Mouse (Mus musculus) urinary bladder, postnatal 25 days (tissue): ENCODE data around the gene Abca1.

Experiments
- DNase-seq: peaks from one replicate; pipeline ENCODE4 v3.0.0; 2022; ENCODE audit warnings: low spot score

The Abca1 gene

GRCm38 (mm10) chr4:53121084-53121483, 38.6 kb downstream of the Abca1 start:
- DNase-seq: no peak

- no peak for DNase-seq
These were observed 39.5 kb downstream of the Abca1 start for GRCm38 (mm10) chr4:53120038-53120685.

GRCm38 (mm10) chr4:53118643-53119042, 41.1 kb downstream of the Abca1 start:
- DNase-seq: no peak

- DNase-seq: no peak
These were observed 42.1 kb downstream of the Abca1 start for GRCm38 (mm10) chr4:53117610-53118009.

- DNase-seq: no peak
These were observed 42.6 kb downstream of the Abca1 start for GRCm38 (mm10) chr4:53117076-53117475.

- no peak for DNase-seq
These were observed 43.8 kb downstream of the Abca1 start for GRCm38 (mm10) chr4:53115866-53116265.

- no peak for DNase-seq
These were observed 44.3 kb downstream of the Abca1 start for GRCm38 (mm10) chr4:53115410-53115809.

GRCm38 (mm10) chr4:53111919-53112355, 47.8 kb downstream of the Abca1 start:
- DNase-seq: no peak

- DNase-seq: no peak
These were observed 49.3 kb downstream of the Abca1 start for GRCm38 (mm10) chr4:53110356-53110755.

- no peak for DNase-seq
These were observed 50.2 kb downstream of the Abca1 start for GRCm38 (mm10) chr4:53109381-53109928.

- DNase-seq: no peak
These were observed 51.5 kb downstream of the Abca1 start for GRCm38 (mm10) chr4:53108194-53108593.

- no peak for DNase-seq
These were observed 53.0 kb downstream of the Abca1 start for GRCm38 (mm10) chr4:53106732-53107131.

GRCm38 (mm10) chr4:53106071-53106470, 53.6 kb downstream of the Abca1 start:
- no peak for DNase-seq

- no peak for DNase-seq
These were observed 55.1 kb downstream of the Abca1 start for GRCm38 (mm10) chr4:53104634-53105033.

GRCm38 (mm10) chr4:53102529-53102928, 57.2 kb downstream of the Abca1 start:
- DNase-seq: no peak

GRCm38 (mm10) chr4:53101306-53101705, 58.4 kb downstream of the Abca1 start:
- DNase-seq: no peak

GRCm38 (mm10) chr4:53100492-53100891, 59.2 kb downstream of the Abca1 start:
- DNase-seq: no peak

- DNase-seq: no peak
These were observed 64.8 kb downstream of the Abca1 start for GRCm38 (mm10) chr4:53094850-53095249.

GRCm38 (mm10) chr4:53094331-53094730, 65.4 kb downstream of the Abca1 start:
- DNase-seq: no peak

- no peak for DNase-seq
These were observed 66.1 kb downstream of the Abca1 start for GRCm38 (mm10) chr4:53093615-53094014.

GRCm38 (mm10) chr4:53089641-53090040, 70.1 kb downstream of the Abca1 start:
- DNase-seq: no peak

GRCm38 (mm10) chr4:53088999-53089398, 70.7 kb downstream of the Abca1 start:
- DNase-seq: no peak

- DNase-seq: no peak
These were observed 73.1 kb downstream of the Abca1 start for GRCm38 (mm10) chr4:53086636-53087035.

- no peak for DNase-seq
These were observed 74.1 kb downstream of the Abca1 start for GRCm38 (mm10) chr4:53085634-53086033.
